Mouse (Mus musculus): ENCODE measurements around the gene Tmem98. TPM values are rescaled to one million over a fixed set of nuclear protein-coding genes. Genes with fewer than 3 reads are reported as not detected.

The Tmem98 gene
- total and polyA plus RNA-seq, 3 experiments = 12.7 to 21.3 (median 18.4) TPM

GRCm38 (mm10) chr11:80779527-80780344 lies 30.2 kb upstream of the Tmem98 start, which contains the start of gene Myo1d (continued):
- TF ChIP-seq EP300 (IDR thresholded peaks at IDR 0.05; ENCODE audit: low read length) = 0 out of 2 replicates have a peak, but pooled peaks have one; percentile 15
- TF ChIP-seq CHD1 (IDR thresholded peaks at IDR 0.05; ENCODE audit: low read depth, low read length) = no peak
- TF ChIP-seq RCOR1 (conservative IDR thresholded peaks at IDR 0.05; ENCODE audit: low read depth, low read length) = no peak
- TF ChIP-seq POLR2AphosphoS2 (IDR thresholded peaks at IDR 0.05; ENCODE audit: low read depth, low read length) = no peak
- TF ChIP-seq IRF4 (IDR thresholded peaks at IDR 0.05; ENCODE audit: low read depth, low read length) = 0 out of 2 replicates have a peak, but pooled peaks have one; percentile 21
- no peak for TF ChIP-seq USF2 (conservative IDR thresholded peaks at IDR 0.05; ENCODE audit: low read depth, low read length)
- peak; percentile 70; the same call in 1 of the 2 replicates for TF ChIP-seq TCF12 (IDR thresholded peaks at IDR 0.05; ENCODE audit: low read depth, low read length)
- TF ChIP-seq PAX5 (IDR thresholded peaks at IDR 0.05; ENCODE audit: low read length) = no peak
- peak; percentile 71; the same call in 1 of the 2 replicates for TF ChIP-seq MAX (IDR thresholded peaks at IDR 0.05; ENCODE audit: low read length)
- peak; percentile 74 for TF ChIP-seq POLR2A (IDR thresholded peaks at IDR 0.05; ENCODE audit: low read depth, low read length)
- 0 out of 2 replicates have a peak, but pooled peaks have one; percentile 31 for TF ChIP-seq MXI1 (IDR thresholded peaks at IDR 0.05; ENCODE audit: low read depth, low read length)
- TF ChIP-seq SMC3 (IDR thresholded peaks at IDR 0.05; ENCODE audit: low read depth, low read length) = peak; percentile 54

- H3K4me2 ChIP-seq (ENCODE audit: insufficient read depth, low read depth, poor library complexity, severe bottlenecking) = no peak overlapping the region
Measured at GRCm38 (mm10) chr11:80781535-80781934, 28.4 kb upstream of the Tmem98 start.

More at GRCm38 (mm10) chr11:80781535-80781934, 28.4 kb upstream of the Tmem98 start:
- TF ChIP-seq JUN (IDR thresholded peaks at IDR 0.05; ENCODE audit: insufficient read depth, low read depth, low read length) = no peak
- no peak for TF ChIP-seq ZMIZ1 (IDR thresholded peaks at IDR 0.05; ENCODE audit: low read depth, low read length)
- no peak for TF ChIP-seq MXI1 (IDR thresholded peaks at IDR 0.05; ENCODE audit: low read depth, low read length)
- no peak for TF ChIP-seq RAD21 (IDR thresholded peaks at IDR 0.05; ENCODE audit: low read depth, low read length)
- TF ChIP-seq IRF4 (IDR thresholded peaks at IDR 0.05; ENCODE audit: low read depth, low read length) = no peak
- TF ChIP-seq BHLHE40 (IDR thresholded peaks at IDR 0.05; ENCODE audit: low read depth, low read length) = no peak
- TF ChIP-seq RCOR1 (conservative IDR thresholded peaks at IDR 0.05; ENCODE audit: low read depth, low read length) = no peak
- TF ChIP-seq USF1 (IDR thresholded peaks at IDR 0.05; ENCODE audit: low read depth, low read length) = no peak
- no peak for TF ChIP-seq MAFK (IDR thresholded peaks at IDR 0.05; ENCODE audit: insufficient replicate concordance, low read length)
- TF ChIP-seq USF2 (conservative IDR thresholded peaks at IDR 0.05; ENCODE audit: low read depth, low read length) = no peak
- no peak for TF ChIP-seq CHD1 (IDR thresholded peaks at IDR 0.05; ENCODE audit: low read depth, low read length)
- TF ChIP-seq KAT2A (IDR thresholded peaks at IDR 0.05; ENCODE audit: insufficient replicate concordance, low read length) = no peak
- TF ChIP-seq ZKSCAN1 (IDR thresholded peaks at IDR 0.05; ENCODE audit: borderline replicate concordance, low read depth, low read length) = no peak
- TF ChIP-seq CHD2 (IDR thresholded peaks at IDR 0.05; ENCODE audit: low read length) = no peak
- TF ChIP-seq HCFC1 (IDR thresholded peaks at IDR 0.05; ENCODE audit: low read depth, low read length) = no peak
- TF ChIP-seq MAX (IDR thresholded peaks at IDR 0.05; ENCODE audit: low read length) = no peak
- no peak for TF ChIP-seq POLR2AphosphoS2 (IDR thresholded peaks at IDR 0.05; ENCODE audit: low read depth, low read length)
- TF ChIP-seq TBP (conservative IDR thresholded peaks at IDR 0.05; ENCODE audit: low read depth, low read length) = no peak
- TF ChIP-seq E2F4 (IDR thresholded peaks at IDR 0.05; ENCODE audit: insufficient replicate concordance, low read depth, low read length) = no peak
- H3K36me3 ChIP-seq (replicated peaks in 1 of 2; ENCODE audit: control insufficient read depth in 1 of 2, insufficient read depth in 1 of 2, low read length in 1 of 2) = no peaks in the 10 kb centered on the region
- dilution Hi-C loops (cut with MboI; ENCODE audit: extremely low pct_ligation_motif_present, extremely low pct_unique_long_range_greater_than_20kb, low sequenced_read_pairs) = no loop called here
- no peaks in the 10 kb centered on the region for H3K9me3 ChIP-seq (replicated peaks; ENCODE audit: low read length)
- no peak overlapping the region for H3K4me3 ChIP-seq (replicated peaks in 1 of 3; ENCODE audit: low read depth in 2 of 3, low read length in 2 of 3, poor library complexity in 1 of 3)
- no peak overlapping the region for H3K9ac ChIP-seq (ENCODE audit: insufficient read depth, low read depth)
- H3K79me2 ChIP-seq (replicated peaks; ENCODE audit: control insufficient read depth, extremely low read depth, insufficient read depth, poor library complexity, severe bottlenecking) = no peaks in the 10 kb centered on the region
- in situ Hi-C loops (cut with MboI; ENCODE audit: low pct_ligation_motif_present, low pct_unique_long_range_greater_than_20kb, low sequenced_read_pairs) = loop anchor here (10.0 kb wide), 1 partner anchor 87 kb away; no protein-coding TSS in a partner anchor
- H3K4me1 ChIP-seq (ENCODE audit: control insufficient read depth in 1 of 2, insufficient read depth in 2 of 2) = peaks cover 17 to 49% of the 10 kb centered on the region in 2 experiments
- H3K27me3 ChIP-seq (replicated peaks) = no peaks in the 10 kb centered on the region
- DNase-seq (ENCODE audit: extremely low read depth) = no peak
- no peak overlapping the region for H3K27ac ChIP-seq (ENCODE audit: insufficient read depth, low read depth)
